Mouse (Mus musculus): Measurements from ENCODE around the gene Rgmb. TPM values are rescaled to one million over a fixed set of nuclear protein-coding genes. Genes with fewer than 3 reads are reported as not detected.
A peak's percentile ranks its signal among the peaks of the same experiment; 100 is the strongest.

Gene Rgmb
- 13.8 and 15.6 TPM in 2 replicates for polyA plus RNA-seq (2016; fragmentation: Nextera tagmentation; extraction: Ambion mirVana)

DNA sequence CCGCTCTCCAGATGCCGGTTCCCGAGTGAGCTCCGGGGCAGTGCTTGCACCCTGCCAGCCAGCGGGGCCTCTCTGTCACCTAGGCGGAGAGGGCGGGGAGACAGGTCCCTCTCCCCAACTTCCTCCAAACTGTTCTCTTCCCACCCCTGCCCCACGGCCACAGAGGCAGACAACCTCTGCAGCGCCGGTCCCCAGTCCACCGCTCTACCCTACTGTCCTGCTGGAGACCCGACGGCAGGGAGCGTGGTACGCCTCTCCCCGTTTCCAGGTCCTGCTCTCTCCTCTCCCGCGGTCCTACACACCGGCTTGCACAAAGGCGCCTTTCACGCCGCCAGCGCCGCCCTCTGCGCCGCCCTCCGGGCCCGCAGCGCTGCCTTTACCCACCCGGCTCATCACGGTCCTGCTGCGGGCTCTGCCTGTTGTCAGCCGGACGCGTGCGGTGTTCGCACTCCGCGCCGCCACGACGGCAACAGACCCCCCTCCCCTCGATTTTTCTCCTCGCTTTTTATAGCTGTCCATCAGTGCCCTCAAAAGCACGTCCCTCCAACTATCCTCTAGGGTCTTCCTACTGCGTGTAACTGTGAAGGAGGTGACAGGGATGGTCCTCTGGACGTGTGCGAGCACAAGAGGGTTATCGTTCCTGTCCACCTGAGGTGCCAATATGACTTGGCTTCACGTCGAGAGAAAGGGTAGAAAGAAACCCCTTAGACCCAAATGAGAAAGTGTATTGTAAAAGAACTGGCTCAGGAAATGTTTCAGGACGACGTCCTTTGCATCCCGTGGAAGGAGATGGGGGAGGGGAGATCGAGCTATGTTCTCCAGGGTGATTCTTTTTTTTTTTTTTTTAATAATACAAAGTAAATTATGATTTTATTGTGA is at the start of gene Rgmb:
Rgmb (minus strand) TSS at position 274 of the 879 bp plus-strand sequence.
- no peaks in the 10 kb centered on the region for H3K9me3 ChIP-seq (replicated peaks)
- peak within 1 kb of the TSS; percentile 97 for H3K4me2 ChIP-seq
- no peaks in the 10 kb centered on the region for H3K36me3 ChIP-seq
- H3K27me3 ChIP-seq (replicated peaks), result 0 out of 2 replicates have a peak, but pooled peaks cover 3% of the 10 kb centered on the region
- H3K4me1 ChIP-seq (replicated peaks), result peaks cover 18% of the 10 kb centered on the region
- H3K9ac ChIP-seq, result peak within 1 kb of the TSS; percentile 80
- WGBS, result 1% methylated on average over 50 of the region's 55 CpGs
- peak within 1 kb of the TSS; percentile 42; the same call in 1 of the 2 replicates for H3K27ac ChIP-seq (ENCODE audit: poor library complexity, severe bottlenecking)
- ATAC-seq (ENCODE audit: insufficient number of reproducible peaks, low FRiP score), result peak; percentile 51
- H3K4me3 ChIP-seq, result peak within 1 kb of the TSS; percentile 70

DNA sequence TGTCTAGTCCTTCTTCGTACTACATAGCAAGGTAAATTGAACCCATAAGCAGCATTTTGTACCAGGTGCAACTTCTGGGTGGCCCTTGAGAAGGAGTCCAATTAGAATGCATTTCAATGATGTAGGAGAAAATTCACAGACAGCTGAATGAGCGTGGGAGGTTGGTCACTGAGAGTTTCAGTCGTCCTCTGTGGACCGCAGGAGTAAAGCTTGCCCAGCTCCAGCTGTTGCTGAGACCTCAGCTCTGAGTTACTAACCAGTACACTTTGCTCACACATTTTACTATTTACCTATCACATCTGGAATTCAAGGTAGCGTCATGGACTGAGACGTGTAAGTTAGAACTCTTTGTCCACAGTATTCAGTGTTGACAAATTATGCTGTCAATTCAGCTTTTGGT is 43.9 kb upstream of the Rgmb start:
- H3K9me3 ChIP-seq (replicated peaks), result no peaks in the 10 kb centered on the region
- no peaks in the 10 kb centered on the region for H3K27me3 ChIP-seq (replicated peaks)
- H3K4me1 ChIP-seq (replicated peaks), result no peaks in the 10 kb centered on the region
- no peak overlapping the region for H3K4me2 ChIP-seq
- WGBS, result 70% methylated on average over 6 of the region's 6 CpGs
- H3K27ac ChIP-seq (ENCODE audit: poor library complexity, severe bottlenecking), result no peak overlapping the region
- H3K36me3 ChIP-seq, result no peaks in the 10 kb centered on the region
- H3K9ac ChIP-seq, result no peak overlapping the region
- H3K4me3 ChIP-seq, result no peak overlapping the region
- no peak for ATAC-seq (ENCODE audit: insufficient number of reproducible peaks, low FRiP score)

DNA sequence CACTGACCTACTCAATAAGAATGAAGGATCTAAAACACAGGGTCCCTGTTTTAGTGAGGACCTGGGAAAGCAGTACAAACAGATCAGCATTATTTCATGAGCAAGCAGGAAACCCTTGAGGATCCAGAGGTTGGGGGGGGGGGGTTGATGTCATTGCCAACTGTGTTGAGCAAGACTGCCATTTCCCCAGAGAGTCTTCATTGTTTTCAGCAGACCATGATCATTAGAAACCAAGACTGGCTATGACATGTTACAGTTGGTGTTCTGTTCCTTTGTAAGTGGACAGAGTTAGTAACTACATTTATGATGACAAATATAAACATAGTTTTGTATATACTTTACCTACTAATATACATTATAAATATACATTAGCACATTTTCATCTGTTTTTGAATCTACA is 41.3 kb upstream of the Rgmb start:
- Histone ChIP-seq H3K27me3 (replicated peaks) (no peaks in the 10 kb centered on the region), H3K9ac (no peak overlapping the region), H3K4me3 (no peak overlapping the region), H3K9me3 (replicated peaks) (no peaks in the 10 kb centered on the region), H3K4me1 (replicated peaks) (no peaks in the 10 kb centered on the region), H3K36me3 (no peaks in the 10 kb centered on the region), H3K27ac (ENCODE audit: poor library complexity, severe bottlenecking) (no peak overlapping the region), H3K4me2 (no peak overlapping the region)
- no peak for ATAC-seq (ENCODE audit: insufficient number of reproducible peaks, low FRiP score)

DNA sequence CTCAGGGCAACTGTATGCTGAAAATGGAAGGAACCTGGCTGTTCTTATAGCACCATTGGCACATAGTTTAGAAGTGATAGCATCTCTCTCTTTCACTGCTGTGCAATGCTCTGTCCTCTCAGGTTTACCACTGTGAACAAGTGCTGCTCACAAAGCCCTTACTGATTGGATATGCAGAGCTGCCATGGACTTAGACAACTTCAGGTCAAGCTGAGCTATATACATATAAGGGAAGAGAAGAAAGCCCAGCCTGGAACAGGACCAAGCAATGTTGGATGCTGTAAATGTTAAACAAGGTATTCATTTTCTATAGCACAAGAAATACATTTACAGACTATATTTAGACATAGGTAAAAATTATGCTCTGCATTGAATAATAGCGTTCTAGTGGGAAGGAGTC is 34.4 kb upstream of the Rgmb start:
- no peak for ATAC-seq (ENCODE audit: insufficient number of reproducible peaks, low FRiP score)
- 86% methylated on average over 1 of the region's 1 CpGs for WGBS
- no peak overlapping the region for H3K4me3 ChIP-seq
- no peaks in the 10 kb centered on the region for H3K4me1 ChIP-seq (replicated peaks)
- no peaks in the 10 kb centered on the region for H3K9me3 ChIP-seq (replicated peaks)
- no peak overlapping the region for H3K4me2 ChIP-seq
- no peak overlapping the region for H3K27ac ChIP-seq (ENCODE audit: poor library complexity, severe bottlenecking)
- H3K27me3 ChIP-seq (replicated peaks), result no peaks in the 10 kb centered on the region
- no peaks in the 10 kb centered on the region for H3K36me3 ChIP-seq
- H3K9ac ChIP-seq, result no peak overlapping the region

DNA sequence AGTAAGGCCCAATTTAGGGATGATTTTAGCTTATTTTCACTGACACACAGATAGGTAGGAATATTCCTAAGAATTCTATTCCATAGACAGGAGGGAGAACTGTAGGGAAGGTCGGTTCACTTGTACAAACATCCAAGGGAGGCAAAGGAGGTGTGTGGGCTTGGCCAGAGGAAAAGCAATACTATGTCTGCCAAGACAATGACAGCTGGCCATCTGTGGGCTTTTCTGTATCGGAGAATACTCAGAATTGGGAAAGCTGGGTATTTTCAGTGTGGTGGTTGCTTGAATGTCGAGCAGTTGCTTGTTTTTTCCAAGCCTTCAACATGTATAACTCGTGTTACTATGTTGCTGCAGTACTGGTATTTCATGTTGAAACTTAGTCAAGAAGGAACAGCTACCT is 31.5 kb upstream of the Rgmb start:
- Histone ChIP-seq H3K9me3 (replicated peaks) (no peaks in the 10 kb centered on the region), H3K27ac (ENCODE audit: poor library complexity, severe bottlenecking) (no peak overlapping the region), H3K4me1 (replicated peaks) (no peaks in the 10 kb centered on the region), H3K4me3 (no peak overlapping the region), H3K4me2 (no peak overlapping the region), H3K36me3 (no peaks in the 10 kb centered on the region), H3K9ac (no peak overlapping the region), H3K27me3 (replicated peaks) (no peaks in the 10 kb centered on the region)
- 66% methylated on average over 4 of the region's 4 CpGs for WGBS
- no peak for ATAC-seq (ENCODE audit: insufficient number of reproducible peaks, low FRiP score)

DNA sequence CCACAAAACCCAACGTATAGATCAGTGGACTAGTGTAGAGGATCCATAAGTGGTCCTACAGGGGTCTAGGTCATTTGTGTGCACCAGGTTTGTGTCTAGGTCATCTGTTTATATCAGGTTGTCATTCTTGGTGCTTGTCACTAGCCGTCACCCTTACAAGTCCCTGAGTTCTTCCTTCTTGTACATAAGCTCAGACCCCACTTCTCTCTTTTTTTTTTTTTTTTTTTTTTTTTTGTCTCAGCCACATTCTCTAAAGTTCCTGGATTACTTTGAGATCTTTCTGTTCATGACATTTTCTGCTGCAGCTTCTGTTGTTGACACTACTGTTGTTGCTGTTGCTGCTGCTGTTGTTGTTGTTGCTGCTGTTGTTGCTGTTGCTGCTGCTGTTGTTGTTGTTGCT is 22.3 kb upstream of the Rgmb start:
- Histone ChIP-seq H3K4me1 (replicated peaks) (no peaks in the 10 kb centered on the region), H3K36me3 (no peaks in the 10 kb centered on the region), H3K27me3 (replicated peaks) (no peaks in the 10 kb centered on the region), H3K4me2 (no peak overlapping the region), H3K4me3 (no peak overlapping the region), H3K9me3 (replicated peaks) (no peaks in the 10 kb centered on the region), H3K27ac (ENCODE audit: poor library complexity, severe bottlenecking) (no peak overlapping the region), H3K9ac (no peak overlapping the region)
- no peak for ATAC-seq (ENCODE audit: insufficient number of reproducible peaks, low FRiP score)
- WGBS, result 59% methylated on average over 2 of the region's 2 CpGs

DNA sequence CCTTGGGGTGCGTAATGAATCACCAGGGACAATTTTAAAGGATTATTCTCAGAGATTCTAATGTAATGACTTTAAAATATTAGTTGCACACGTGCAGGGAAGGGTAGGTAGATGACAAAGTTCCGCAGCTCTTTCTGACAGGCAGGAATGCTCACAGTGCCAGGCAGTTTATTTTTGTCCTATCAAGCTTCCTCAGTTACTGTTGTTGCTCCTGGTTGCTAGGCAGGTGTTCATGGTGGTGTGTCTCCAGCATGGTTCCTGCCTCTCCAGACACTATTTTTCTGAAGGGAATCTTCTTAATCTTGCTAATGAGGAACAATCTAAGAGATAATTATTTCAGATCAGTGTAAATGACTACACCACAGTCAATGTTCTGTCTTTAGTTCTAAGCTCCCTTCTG is 19.7 kb upstream of the Rgmb start:
- H3K4me3 ChIP-seq, result no peak overlapping the region
- no peak for ATAC-seq (ENCODE audit: insufficient number of reproducible peaks, low FRiP score)
- no peaks in the 10 kb centered on the region for H3K9me3 ChIP-seq (replicated peaks)
- no peaks in the 10 kb centered on the region for H3K4me1 ChIP-seq (replicated peaks)
- H3K9ac ChIP-seq, result no peak overlapping the region
- no peaks in the 10 kb centered on the region for H3K27me3 ChIP-seq (replicated peaks)
- H3K4me2 ChIP-seq, result 0 out of 2 replicates have a peak overlapping the region, but pooled peaks have one; percentile 23
- WGBS, result 51% methylated on average over 3 of the region's 3 CpGs
- no peak overlapping the region for H3K27ac ChIP-seq (ENCODE audit: poor library complexity, severe bottlenecking)
- H3K36me3 ChIP-seq, result no peaks in the 10 kb centered on the region

DNA sequence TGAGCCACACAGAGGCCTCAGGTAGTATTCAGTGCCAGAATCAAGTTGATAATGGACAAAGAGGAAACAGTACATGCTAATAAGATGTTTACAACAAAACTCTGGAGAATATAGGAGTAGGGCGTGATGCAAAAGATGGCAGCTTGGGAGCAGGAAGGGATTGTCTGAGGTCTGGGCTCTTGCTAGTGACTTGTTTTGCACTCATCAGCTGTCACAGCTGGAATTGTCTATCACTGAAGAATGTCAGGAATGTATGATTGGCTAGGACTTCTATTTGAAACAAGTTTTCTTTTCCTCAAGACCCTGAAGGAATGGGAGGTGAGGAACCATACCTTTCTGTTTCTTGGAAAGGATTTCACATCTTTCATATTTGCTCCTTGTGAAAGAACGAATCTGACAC is 10.6 kb upstream of the Rgmb start:
- Histone ChIP-seq H3K9ac (no peak overlapping the region), H3K27ac (ENCODE audit: poor library complexity, severe bottlenecking) (no peak overlapping the region), H3K27me3 (replicated peaks) (no peaks in the 10 kb centered on the region), H3K36me3 (no peaks in the 10 kb centered on the region), H3K9me3 (replicated peaks) (no peaks in the 10 kb centered on the region), H3K4me3 (no peak overlapping the region), H3K4me2 (no peak overlapping the region), H3K4me1 (replicated peaks) (no peaks in the 10 kb centered on the region)
- WGBS, result 63% methylated on average over 2 of the region's 2 CpGs
- no peak for ATAC-seq (ENCODE audit: insufficient number of reproducible peaks, low FRiP score)

DNA sequence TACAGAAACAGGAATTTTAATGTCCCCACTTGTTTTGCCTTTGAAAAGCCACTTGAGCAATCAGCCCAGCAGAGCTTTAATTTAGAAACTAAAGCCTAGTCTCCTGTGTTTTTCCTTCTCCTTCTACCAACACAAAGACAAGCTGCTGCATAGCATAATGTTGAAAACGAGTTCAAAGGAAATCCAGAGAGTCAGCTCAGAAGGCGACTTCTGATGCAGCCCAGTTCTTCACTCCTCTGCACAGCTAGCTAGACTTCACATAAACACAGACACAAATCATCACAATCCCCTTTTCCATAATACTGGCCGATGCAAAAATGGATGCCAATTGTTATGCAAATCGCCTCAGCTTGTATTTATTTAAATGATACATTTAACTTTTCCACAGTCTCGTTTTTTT is 1.6 kb upstream of the Rgmb start:
- Histone ChIP-seq H3K27me3 (replicated peaks) (0 out of 2 replicates have a peak, but pooled peaks cover 3% of the 10 kb centered on the region), H3K27ac (ENCODE audit: poor library complexity, severe bottlenecking) (no peak overlapping the region), H3K9me3 (replicated peaks) (no peaks in the 10 kb centered on the region), H3K36me3 (no peaks in the 10 kb centered on the region), H3K4me1 (replicated peaks) (peaks cover 15% of the 10 kb centered on the region), H3K4me3 (no peak overlapping the region), H3K9ac (no peak overlapping the region), H3K4me2 (no peak overlapping the region)
- WGBS, result 36% methylated on average over 5 of the region's 5 CpGs
- no peak for ATAC-seq (ENCODE audit: insufficient number of reproducible peaks, low FRiP score)

DNA sequence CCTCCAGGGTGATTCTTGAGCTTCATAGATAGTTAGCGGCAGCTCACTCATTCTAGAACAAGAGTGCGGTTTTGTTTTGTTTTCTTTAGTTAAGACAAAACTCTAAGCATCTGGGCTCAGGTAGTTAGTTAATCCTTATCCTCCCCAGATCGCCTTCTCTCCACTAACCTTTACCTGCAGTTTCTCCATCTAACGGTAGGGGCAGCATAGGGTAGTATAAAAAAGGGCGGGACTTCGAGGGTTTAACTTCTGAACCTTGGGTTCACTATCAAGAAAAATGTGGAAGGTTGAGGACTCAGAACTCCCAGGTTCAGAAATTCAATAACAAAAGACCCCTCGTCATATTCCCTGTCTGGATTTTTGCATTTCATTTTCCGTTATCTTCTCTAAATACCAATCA is 971 bp upstream of the Rgmb start:
- Histone ChIP-seq H3K36me3 (no peaks in the 10 kb centered on the region), H3K27me3 (replicated peaks) (0 out of 2 replicates have a peak, but pooled peaks cover 3% of the 10 kb centered on the region), H3K4me3 (no peak overlapping the region), H3K4me1 (replicated peaks) (peaks cover 18% of the 10 kb centered on the region), H3K9ac (no peak overlapping the region), H3K4me2 (no peak overlapping the region), H3K27ac (ENCODE audit: poor library complexity, severe bottlenecking) (no peak overlapping the region), H3K9me3 (replicated peaks) (no peaks in the 10 kb centered on the region)
- no peak for ATAC-seq (ENCODE audit: insufficient number of reproducible peaks, low FRiP score)
- WGBS, result 14% methylated on average over 8 of the region's 8 CpGs

DNA sequence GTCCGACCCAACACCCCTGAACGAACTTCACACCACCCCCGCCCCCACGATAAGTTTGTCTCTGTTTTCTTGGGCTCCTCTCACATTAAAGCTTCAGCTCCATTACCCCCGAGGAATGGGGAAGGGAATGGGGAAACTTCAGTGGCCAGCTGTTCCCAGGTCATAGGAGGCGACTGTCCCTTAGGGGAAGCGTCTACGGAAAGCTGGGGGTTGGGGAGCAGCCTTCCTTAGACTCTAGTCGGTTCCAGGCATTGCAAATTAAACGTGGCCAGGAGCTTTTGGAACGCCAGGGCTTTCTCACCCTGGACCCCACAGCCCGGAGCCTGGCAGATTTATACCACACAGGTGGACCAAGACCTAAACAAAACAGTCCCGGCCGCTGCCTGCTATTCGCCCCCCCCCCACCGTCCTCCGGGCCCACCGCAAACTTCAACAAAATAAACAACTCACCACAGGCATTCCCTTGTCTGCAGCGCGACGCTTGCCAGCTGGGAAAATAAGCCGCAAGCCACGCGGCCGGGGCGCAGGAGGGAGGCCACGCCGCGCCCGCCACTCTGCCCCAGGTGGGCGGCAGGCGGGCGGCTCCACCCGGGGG is 571 bp downstream of the Rgmb start:
- Histone ChIP-seq H3K27me3 (replicated peaks) (0 out of 2 replicates have a peak, but pooled peaks cover 3% of the 10 kb centered on the region), H3K4me3 (peak overlapping the region; percentile 70), H3K9me3 (replicated peaks) (no peaks in the 10 kb centered on the region), H3K4me2 (peak overlapping the region; percentile 97), H3K9ac (peak overlapping the region; percentile 80), H3K27ac (ENCODE audit: poor library complexity, severe bottlenecking) (peak overlapping the region; percentile 42; the same call in 1 of the 2 replicates), H3K36me3 (no peaks in the 10 kb centered on the region), H3K4me1 (replicated peaks) (peaks cover 18% of the 10 kb centered on the region)
- ATAC-seq (ENCODE audit: insufficient number of reproducible peaks, low FRiP score), result no peak
- WGBS, result 1% methylated on average over 30 of the region's 34 CpGs

Data from heart, embryonic 12.5 days (tissue).